Mouse (Mus musculus) frontal cortex, postnatal 10 days (tissue): Measurements from ENCODE around the gene Shd.
"Not testable (repeated sequence)": the region's sequence is repeated elsewhere in the genome, so short reads cannot be mapped to it uniquely, and the experiment has no call there.

Experiments used
- DNase-seq, 2 experiments: peaks; one replicate each; pipeline ENCODE4 v3.0.0; 2022; ENCODE audit warnings: low spot score in 2 of 2, mixed read lengths in 1 of 2

Gene Shd

DNA sequence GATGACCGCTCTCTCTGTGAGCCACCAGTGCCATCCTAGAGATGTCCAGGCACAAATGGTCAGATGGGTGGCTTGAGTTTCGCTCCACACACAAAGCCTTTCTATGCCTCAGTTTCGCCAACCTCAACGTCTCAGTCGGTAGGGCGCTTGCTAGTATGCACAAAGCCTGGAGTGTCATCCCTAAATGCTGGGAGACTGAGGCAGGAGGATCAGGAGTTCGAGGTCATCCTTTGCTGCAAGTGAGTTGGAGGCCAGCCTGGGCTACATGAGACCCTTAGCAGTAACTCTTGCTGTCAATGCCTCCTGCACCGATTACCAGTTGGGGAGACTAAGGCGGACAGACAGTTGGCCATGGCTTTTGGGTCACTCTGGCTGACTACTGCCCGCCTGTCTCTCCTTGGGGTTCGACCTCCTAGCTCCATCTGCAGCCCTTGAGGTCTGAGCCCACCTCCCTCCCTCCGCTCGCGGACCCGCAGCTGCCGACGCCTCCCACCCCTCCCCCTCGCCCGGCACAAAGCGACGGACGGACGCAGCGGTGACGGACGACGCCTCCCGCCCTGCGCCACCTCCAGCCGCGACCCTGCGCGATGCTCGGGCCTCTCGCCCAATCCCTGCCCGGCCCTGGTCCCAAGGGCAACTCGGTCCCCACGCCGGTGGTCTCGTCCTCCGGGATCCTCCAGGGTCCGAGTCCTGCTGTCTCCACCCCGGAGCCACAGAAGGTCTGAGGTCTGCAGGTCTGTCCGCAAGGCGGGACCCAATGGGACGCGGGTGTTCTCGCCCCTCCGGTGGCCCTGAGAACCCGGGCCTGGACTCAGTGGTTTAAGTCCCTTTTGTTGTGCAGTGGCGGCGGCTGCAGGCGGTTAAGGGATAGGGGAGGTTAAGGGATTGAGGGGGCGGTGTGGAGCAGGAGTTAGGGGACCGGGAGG, at the start of gene Shd:
Gene Shd, plus strand, starts transcription at position 502 of the 926 bp plus-strand sequence.
- peak in 1 of 2 experiments; percentile 49 for DNase-seq

DNA sequence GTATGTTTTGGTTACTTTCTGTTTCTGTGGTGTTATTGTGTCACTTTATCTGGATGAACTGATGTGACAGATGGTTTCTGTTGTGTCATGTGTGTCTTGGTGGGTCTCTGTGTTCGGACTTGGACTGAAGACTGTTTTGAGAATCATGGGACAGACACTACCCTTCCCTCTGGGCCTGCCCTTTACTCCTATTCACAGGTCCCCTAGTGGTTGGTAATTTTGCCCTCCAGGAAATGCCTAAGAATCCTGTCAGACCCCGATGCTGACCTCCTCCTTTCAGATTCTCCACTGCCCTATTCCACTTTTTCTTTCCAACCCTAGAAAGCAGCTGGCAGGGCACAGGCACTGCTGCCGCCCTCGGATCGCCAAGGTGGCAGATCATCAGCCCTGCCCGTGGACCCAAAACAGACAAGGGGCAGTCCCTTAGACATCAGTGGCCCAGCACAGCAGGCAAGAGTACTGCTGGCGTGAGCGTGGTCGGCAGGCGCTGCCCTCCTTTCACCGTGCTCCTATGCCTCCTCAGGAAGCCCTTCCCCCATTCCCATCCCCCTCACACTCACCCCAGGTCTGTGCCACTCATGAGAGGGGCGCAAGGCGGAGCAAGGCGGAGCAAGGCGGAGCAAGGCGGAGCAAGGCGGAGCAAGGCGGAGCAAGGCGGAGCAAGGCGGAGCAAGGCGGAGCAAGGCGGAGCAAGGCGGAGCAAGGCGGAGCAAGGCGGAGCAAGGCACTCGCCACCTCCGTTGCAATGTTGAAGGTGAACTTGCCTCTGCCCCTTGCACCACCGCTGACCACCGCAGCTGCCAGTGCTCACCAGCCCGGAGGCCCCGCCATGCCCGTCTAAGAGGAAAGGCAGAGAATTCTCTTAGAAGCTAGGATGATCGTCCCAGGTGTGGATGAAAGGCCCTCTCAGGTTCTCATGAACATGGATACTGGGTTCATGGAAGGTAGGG, 38.4 kb upstream of the Shd start:
- peak; percentile 69 to 70 for DNase-seq

GRCm38 (mm10) chr17:55932635-55933034, 37.6 kb upstream of the Shd start:
- no peak for DNase-seq

DNA sequence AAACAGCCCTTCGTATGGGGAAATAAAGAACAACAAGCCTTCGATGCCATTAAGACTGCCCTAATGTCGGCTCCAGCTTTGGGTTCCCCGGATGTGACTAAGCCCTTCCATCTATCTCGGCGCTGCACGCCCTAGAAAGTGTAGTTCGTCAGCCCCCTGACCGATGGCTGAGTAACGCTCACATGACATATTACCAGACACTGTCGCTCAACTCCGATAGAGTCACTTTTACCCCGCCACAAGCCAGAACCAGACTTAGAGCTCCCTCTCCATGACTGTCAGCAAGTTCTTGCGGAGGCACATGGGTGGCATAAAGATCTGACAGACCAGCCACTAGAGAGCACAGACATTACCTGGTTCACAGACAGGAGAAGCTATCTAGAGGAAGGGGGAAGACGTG, 37.1 kb upstream of the Shd start:
- no peak for DNase-seq

DNA sequence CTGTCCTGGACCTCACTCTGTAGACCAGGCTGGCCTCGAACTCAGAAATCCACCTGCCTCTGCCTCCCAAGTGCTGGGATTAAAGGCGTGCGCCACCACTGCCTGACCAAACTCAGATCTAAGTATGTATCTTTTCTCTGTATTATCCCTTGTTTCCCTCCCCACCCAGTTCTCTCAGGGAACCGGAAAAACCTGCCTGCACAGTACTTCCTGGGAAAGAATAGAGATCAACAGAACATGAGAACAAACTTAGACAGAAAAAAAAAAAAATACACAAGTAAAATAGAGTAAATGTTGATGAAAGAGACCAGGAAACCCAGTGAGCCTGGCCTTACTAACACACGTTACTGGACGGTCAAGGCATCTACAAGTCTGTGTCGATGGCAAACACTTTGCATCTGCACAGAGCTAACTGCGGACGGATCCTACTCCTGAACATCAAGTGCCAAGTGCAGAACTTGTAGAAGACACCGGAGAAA, 25.8 kb upstream of the Shd start:
- DNase-seq, result not testable (repeated sequence)

GRCm38 (mm10) chr17:55944866-55945682, 25.2 kb upstream of the Shd start:
- peak; percentile 90 to 91 for DNase-seq

DNA sequence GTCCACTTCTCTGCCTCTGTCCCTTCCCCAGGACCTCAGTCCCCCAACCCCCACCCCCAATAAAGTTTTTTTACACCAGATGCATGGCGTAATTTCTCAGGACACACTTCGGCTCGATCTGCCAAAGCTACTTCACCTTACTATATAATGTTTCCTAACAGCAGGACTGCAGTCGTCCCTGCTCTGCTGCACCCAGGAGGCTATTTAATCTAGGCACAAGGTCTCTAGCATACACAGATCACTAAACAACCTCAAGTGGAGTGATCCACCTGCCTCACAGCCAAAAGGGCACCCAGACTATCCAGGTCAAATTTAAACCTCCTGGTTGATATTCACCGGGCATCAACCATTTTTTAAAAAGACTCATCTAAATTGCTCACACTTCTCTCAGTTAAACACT, 24.6 kb upstream of the Shd start:
- no peak for DNase-seq

DNA sequence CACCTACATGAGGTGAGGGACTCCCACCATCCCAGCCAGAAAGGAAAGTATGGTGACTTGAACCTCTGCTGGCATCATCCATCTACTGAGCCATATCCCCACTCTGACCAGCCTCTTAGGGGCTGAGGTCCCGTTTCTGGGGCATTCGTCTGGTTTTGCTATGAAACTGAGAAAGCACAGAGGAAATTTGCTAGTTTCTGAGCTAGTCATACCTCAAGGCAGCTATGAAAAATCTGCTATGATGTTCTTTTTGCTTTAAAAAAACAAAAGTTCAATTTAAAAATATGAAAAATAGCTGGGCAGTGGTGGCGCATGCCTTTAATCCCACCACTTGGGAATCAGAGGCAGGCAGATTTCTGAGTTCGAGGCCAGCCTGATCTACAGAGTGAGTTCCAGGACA, 21.6 kb upstream of the Shd start:
- DNase-seq, result no peak

- DNase-seq, result no peak
Observed at GRCm38 (mm10) chr17:55949400-55949799, 20.9 kb upstream of the Shd start, which contains the start of gene Zfp119b. Gene Zfp119b (minus strand): TSS chr17:55949500.

DNA sequence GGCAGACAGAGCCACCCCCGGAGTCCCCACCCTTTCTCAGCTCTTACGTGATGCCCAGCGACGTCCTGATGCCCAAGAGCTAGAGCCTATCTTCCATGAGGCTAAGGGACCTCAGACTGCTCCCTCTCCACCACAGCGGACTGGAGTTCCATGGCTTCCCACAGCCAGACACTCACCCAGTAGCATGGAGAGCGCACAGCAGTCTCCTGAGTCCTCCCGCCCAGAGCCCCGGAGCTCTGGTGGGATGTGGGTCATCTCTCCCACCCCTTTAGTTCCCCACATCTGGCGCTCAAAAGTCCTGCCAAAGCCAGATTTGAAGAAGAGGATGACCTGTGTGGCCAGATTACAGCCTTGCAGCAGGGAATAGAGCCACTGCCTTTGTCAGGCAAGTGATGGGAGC, 19.7 kb upstream of the Shd start:
- DNase-seq, result no peak

- DNase-seq, result peak in 1 of 2 experiments; percentile 3
Observed at GRCm38 (mm10) chr17:55952041-55952440, 18.2 kb upstream of the Shd start.

GRCm38 (mm10) chr17:55952447-55953027, 17.7 kb upstream of the Shd start, which contains the start of gene Ebi3:
Gene Ebi3 (plus strand): TSS chr17:55952640.
- DNase-seq, result peak in 1 of 2 experiments; percentile 10

GRCm38 (mm10) chr17:55953751-55954150, 16.5 kb upstream of the Shd start:
- no peak for DNase-seq

- no peak for DNase-seq
Observed at GRCm38 (mm10) chr17:55954229-55954628, 16.0 kb upstream of the Shd start.

DNA sequence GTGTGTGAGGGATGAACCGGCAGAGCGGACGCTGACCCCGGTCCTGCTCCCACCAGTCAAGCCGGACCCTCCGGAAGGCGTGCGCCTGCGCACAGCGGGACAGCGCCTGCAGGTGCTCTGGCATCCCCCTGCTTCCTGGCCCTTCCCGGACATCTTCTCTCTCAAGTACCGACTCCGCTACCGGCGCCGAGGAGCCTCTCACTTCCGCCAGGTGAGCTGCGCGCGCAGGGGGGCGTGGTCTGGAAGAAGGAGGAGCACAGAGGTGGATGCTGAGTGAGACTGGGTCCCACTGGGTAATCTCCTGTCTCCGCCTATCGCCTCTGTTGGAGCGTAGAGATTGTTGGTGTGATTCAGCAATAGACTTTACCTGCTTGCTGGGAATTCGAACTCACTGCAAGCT, 14.1 kb upstream of the Shd start:
- peak; percentile 71 to 76 for DNase-seq

- DNase-seq, result no peak
Observed at GRCm38 (mm10) chr17:55956591-55956990, 13.7 kb upstream of the Shd start.

DNA sequence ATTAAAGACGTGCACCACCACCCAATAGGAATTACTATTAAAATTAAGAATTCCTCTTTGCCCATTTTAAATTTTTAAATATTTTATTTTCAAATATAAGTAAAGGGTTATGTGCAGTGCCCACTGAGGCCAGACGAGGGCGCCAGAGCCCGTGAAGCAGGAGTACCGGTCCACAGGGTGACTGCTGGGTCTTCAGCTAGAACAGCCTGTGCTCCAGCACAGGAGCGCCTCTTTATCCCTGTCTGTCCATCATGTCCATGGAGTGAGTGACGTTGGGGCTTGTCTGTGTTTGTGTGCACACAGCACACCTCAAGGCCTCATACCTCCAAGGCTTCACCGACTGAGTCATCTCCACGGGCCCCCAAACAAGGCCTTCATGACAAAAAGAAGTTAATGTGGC, 13.1 kb upstream of the Shd start:
- peak; percentile 41 to 62 for DNase-seq

GRCm38 (mm10) chr17:55957726-55958583, 12.3 kb upstream of the Shd start:
- peak in 1 of 2 experiments; percentile 28 for DNase-seq

- DNase-seq, result no peak
Observed at GRCm38 (mm10) chr17:55958584-55958886, 11.7 kb upstream of the Shd start.
